Mouse (Mus musculus): ENCODE data around the gene Ncmap. TPM values are rescaled to one million over a fixed set of nuclear protein-coding genes. Genes with fewer than 3 reads are reported as not detected.
A peak's percentile ranks its signal among the peaks of the same experiment; 100 is the strongest.

Gene Ncmap
- polyA plus RNA-seq, 1 experiment from 2014 or later: 6.8 TPM

DNA sequence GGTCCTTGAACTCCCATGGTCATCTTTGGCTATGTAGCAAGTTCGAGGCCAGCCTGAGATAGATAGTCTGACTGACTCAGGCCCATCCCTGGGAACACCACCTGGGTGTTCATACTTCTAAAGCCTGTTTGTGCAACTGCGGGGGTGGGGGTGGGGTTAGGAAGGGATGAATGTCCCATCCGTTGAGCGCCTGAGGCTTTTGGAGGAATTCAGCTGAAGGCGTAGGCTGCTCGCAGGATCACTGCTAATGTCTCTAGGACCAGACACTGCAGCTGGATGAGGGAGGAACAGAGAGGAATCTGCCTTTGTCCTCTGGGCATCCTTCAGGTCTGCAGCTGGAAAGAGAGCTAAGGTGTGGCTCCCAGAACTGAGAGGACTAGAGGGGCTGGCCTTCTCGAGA is 3.4 kb downstream of the Ncmap start:
- Histone ChIP-seq H3K4me3 (ENCODE audit: low read depth, low read length) (no peak overlapping the region), H3K36me3 (ENCODE audit: control insufficient read depth, insufficient read depth, low read length) (no peaks in the 10 kb centered on the region), H3K9ac (ENCODE audit: low read depth, low read length) (no peak overlapping the region), H3K27ac (replicated peaks; ENCODE audit: low read depth, low read length) (no peak overlapping the region), H3K9me3 (ENCODE audit: control insufficient read depth, low read length) (no peaks in the 10 kb centered on the region), H3K27me3 (replicated peaks; ENCODE audit: control insufficient read depth, insufficient read depth, low read length) (peaks cover 33% of the 10 kb centered on the region), H3K4me1 (ENCODE audit: control insufficient read depth, insufficient read depth, low read length) (no peaks in the 10 kb centered on the region), H3K4me2 (ENCODE audit: low read depth, low read length) (no peak overlapping the region)
- no peak for ATAC-seq (ENCODE audit: low read depth)
- 67% methylated on average over 7 of the region's 7 CpGs for WGBS
- no peak for DNase-seq (ENCODE audit: low spot score)

DNA sequence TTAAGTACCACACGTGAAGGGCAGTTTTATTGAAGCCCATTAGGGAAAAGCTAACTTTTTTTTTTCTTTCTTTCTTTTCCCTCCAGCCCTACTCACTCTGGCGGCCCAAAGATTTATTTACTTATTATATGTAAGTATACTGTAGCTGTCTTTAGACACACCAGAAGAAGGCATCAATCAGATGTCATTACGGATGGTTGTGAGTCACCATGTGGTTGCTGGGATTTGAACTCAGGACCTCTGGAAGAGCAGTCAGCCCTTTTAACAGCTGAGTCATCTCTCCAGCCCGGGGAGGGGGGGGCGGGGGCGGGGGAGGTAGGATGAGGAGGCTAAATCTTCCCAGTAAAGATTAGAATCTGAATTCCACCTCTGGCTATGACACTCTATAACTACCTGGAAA is 4.6 kb downstream of the Ncmap start:
- no peak for ATAC-seq (ENCODE audit: low read depth)
- peaks cover 23% of the 10 kb centered on the region for H3K27me3 ChIP-seq (replicated peaks; ENCODE audit: control insufficient read depth, insufficient read depth, low read length)
- no peaks in the 10 kb centered on the region for H3K36me3 ChIP-seq (ENCODE audit: control insufficient read depth, insufficient read depth, low read length)
- H3K9me3 ChIP-seq (ENCODE audit: control insufficient read depth, low read length): no peaks in the 10 kb centered on the region
- no peak for DNase-seq (ENCODE audit: low spot score)
- H3K4me1 ChIP-seq (ENCODE audit: control insufficient read depth, insufficient read depth, low read length): no peaks in the 10 kb centered on the region
- H3K4me3 ChIP-seq (ENCODE audit: low read depth, low read length): no peak overlapping the region
- H3K9ac ChIP-seq (ENCODE audit: low read depth, low read length): no peak overlapping the region
- WGBS: 71% methylated on average over 6 of the region's 6 CpGs
- no peak overlapping the region for H3K4me2 ChIP-seq (ENCODE audit: low read depth, low read length)
- no peak overlapping the region for H3K27ac ChIP-seq (replicated peaks; ENCODE audit: low read depth, low read length)

DNA sequence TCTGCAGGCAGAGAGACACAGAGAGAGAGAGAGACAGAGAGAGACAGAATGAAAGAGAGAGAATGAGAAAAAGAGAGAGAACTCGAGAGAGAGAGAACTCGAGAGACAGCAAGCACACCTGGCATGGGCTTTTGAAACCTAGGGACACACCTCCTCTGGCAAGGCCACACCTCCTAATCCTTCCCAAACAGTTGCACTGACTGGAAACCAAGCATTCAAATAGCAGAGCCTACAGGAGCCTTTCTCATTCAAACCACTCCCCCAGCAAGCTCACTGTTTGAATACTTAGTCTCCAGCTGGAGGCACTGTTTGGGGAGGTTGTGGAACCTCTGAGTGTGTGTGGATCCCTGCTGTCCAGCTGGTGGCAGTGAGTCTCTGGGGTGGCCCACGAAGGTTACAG is 5.2 kb downstream of the Ncmap start:
- H3K9ac ChIP-seq (ENCODE audit: low read depth, low read length): no peak overlapping the region
- no peak overlapping the region for H3K4me3 ChIP-seq (ENCODE audit: low read depth, low read length)
- no peak overlapping the region for H3K4me2 ChIP-seq (ENCODE audit: low read depth, low read length)
- 72% methylated on average over 3 of the region's 3 CpGs for WGBS
- DNase-seq (ENCODE audit: low spot score) (no peak), ATAC-seq (ENCODE audit: low read depth) (no peak)
- H3K4me1 ChIP-seq (ENCODE audit: control insufficient read depth, insufficient read depth, low read length): no peaks in the 10 kb centered on the region
- H3K9me3 ChIP-seq (ENCODE audit: control insufficient read depth, low read length): no peaks in the 10 kb centered on the region
- no peaks in the 10 kb centered on the region for H3K36me3 ChIP-seq (ENCODE audit: control insufficient read depth, insufficient read depth, low read length)
- H3K27me3 ChIP-seq (replicated peaks; ENCODE audit: control insufficient read depth, insufficient read depth, low read length): peaks cover 17% of the 10 kb centered on the region
- H3K27ac ChIP-seq (replicated peaks; ENCODE audit: low read depth, low read length): no peak overlapping the region

DNA sequence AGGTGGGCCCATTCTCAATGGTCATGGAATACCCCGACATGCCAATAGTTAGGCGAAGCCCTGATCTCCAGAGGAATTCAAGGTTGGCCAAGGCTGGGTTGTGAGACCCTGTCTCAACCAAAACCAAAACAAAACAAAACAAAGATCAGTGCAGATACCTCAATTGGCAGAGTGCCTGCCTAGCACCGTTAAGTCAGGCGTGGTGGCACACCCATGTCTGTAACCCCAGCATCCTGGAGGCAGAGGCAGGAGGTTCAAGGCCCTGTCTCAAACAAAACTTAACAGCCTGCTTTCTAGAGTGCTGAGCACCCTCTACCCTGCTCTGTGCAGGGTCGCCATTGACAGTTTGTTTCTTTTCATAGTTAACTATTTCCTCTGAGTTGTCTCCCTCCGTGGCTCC is 7.0 kb downstream of the Ncmap start:
- DNase-seq (ENCODE audit: low spot score): no peak
- WGBS: 57% methylated on average over 6 of the region's 6 CpGs
- H3K4me2 ChIP-seq (ENCODE audit: low read depth, low read length): no peak overlapping the region
- no peaks in the 10 kb centered on the region for H3K4me1 ChIP-seq (ENCODE audit: control insufficient read depth, insufficient read depth, low read length)
- no peak overlapping the region for H3K4me3 ChIP-seq (ENCODE audit: low read depth, low read length)
- no peak overlapping the region for H3K27ac ChIP-seq (replicated peaks; ENCODE audit: low read depth, low read length)
- 0 out of 2 replicates have a peak, but pooled peaks cover under 1% of the 10 kb centered on the region for H3K27me3 ChIP-seq (replicated peaks; ENCODE audit: control insufficient read depth, insufficient read depth, low read length)
- no peaks in the 10 kb centered on the region for H3K9me3 ChIP-seq (ENCODE audit: control insufficient read depth, low read length)
- no peak for ATAC-seq (ENCODE audit: low read depth)
- H3K9ac ChIP-seq (ENCODE audit: low read depth, low read length): no peak overlapping the region
- H3K36me3 ChIP-seq (ENCODE audit: control insufficient read depth, insufficient read depth, low read length): no peaks in the 10 kb centered on the region

DNA sequence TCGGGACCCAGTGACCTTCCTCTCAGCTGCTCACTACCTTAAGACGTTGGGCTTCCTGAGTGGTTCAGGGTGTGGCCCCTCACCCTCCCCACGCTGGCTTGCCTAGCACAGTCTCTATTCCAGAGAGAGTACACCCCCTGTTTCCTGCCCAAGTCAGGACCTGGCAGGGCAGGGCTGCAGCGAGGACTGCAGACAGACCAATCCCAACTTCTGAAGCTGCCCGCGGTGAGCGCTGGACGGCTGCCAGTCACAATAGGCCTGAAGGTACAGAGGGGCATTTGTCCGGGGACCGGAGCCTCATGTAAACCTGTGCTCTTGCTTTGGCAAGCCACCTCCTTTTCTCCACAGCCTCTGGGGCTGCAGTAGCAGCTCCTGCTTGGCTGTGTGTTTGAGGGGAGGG is 12.4 kb downstream of the Ncmap start:
- Histone ChIP-seq H3K27ac (replicated peaks; ENCODE audit: low read depth, low read length) (no peak overlapping the region), H3K9ac (ENCODE audit: low read depth, low read length) (no peak overlapping the region), H3K4me1 (ENCODE audit: control insufficient read depth, insufficient read depth, low read length) (no peaks in the 10 kb centered on the region), H3K9me3 (ENCODE audit: control insufficient read depth, low read length) (no peaks in the 10 kb centered on the region), H3K36me3 (ENCODE audit: control insufficient read depth, insufficient read depth, low read length) (no peaks in the 10 kb centered on the region), H3K4me2 (ENCODE audit: low read depth, low read length) (peak overlapping the region; percentile 28; the same call in 1 of the 2 replicates), H3K27me3 (replicated peaks; ENCODE audit: control insufficient read depth, insufficient read depth, low read length) (no peaks in the 10 kb centered on the region), H3K4me3 (ENCODE audit: low read depth, low read length) (0 out of 2 replicates have a peak overlapping the region, but pooled peaks have one; percentile 6)
- 31% methylated on average over 10 of the region's 10 CpGs for WGBS
- ATAC-seq (ENCODE audit: low read depth) (peak; percentile 61; the same call in 1 of the 2 replicates), DNase-seq (ENCODE audit: low spot score) (peak; percentile 41)

DNA sequence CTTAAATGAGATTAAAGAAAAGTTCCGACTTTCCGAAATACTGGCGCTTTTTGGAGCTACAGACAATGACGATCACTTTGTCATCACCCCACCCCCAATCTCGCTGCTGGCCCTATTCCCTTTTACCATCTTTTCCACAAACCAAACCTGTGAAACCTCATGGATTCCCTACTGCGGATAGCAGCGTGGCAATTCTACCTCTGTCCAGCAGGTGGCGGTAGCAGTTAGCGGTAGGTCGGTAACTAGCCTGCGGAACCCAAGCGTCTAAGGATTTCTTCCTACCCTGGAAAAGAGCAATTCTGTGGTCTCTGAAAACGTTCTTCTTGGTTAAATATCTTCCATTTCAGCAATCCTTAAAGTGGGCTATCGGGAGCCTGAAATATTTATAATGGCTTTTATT is 15.7 kb downstream of the Ncmap start:
- Histone ChIP-seq H3K4me2 (ENCODE audit: low read depth, low read length) (no peak overlapping the region), H3K9ac (ENCODE audit: low read depth, low read length) (no peak overlapping the region), H3K36me3 (ENCODE audit: control insufficient read depth, insufficient read depth, low read length) (no peaks in the 10 kb centered on the region), H3K9me3 (ENCODE audit: control insufficient read depth, low read length) (no peaks in the 10 kb centered on the region), H3K4me1 (ENCODE audit: control insufficient read depth, insufficient read depth, low read length) (no peaks in the 10 kb centered on the region), H3K4me3 (ENCODE audit: low read depth, low read length) (no peak overlapping the region), H3K27me3 (replicated peaks; ENCODE audit: control insufficient read depth, insufficient read depth, low read length) (no peaks in the 10 kb centered on the region), H3K27ac (replicated peaks; ENCODE audit: low read depth, low read length) (no peak overlapping the region)
- peak; percentile 88 for DNase-seq (ENCODE audit: low spot score)
- 0 out of 2 replicates have a peak, but pooled peaks have one; percentile 24 for ATAC-seq (ENCODE audit: low read depth)
- 5% methylated on average over 14 of the region's 14 CpGs for WGBS

DNA sequence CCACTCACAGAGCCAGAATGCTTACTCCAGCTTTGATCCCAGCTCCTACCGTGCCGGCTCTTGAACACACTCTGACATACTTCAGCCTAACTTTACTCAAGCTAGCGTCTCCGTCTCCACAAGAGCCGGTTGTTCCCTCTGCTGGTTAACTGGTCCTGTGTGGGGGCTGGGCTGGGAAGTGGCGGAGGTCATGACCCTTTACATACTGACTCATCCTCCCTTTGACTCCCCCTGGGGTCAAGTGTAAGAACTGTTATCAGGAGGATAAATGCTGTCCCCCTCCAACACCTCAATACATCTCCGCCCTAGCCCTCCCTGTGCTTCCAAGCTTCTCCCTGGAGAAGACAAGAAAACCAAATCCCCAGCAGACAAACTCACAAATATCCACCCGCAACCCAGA is 16.7 kb downstream of the Ncmap start:
- 57% methylated on average over 8 of the region's 8 CpGs for WGBS
- no peak for ATAC-seq (ENCODE audit: low read depth)
- DNase-seq (ENCODE audit: low spot score): no peak
- Histone ChIP-seq H3K9ac (ENCODE audit: low read depth, low read length) (no peak overlapping the region), H3K4me1 (ENCODE audit: control insufficient read depth, insufficient read depth, low read length) (no peaks in the 10 kb centered on the region), H3K4me2 (ENCODE audit: low read depth, low read length) (no peak overlapping the region), H3K9me3 (ENCODE audit: control insufficient read depth, low read length) (no peaks in the 10 kb centered on the region), H3K27ac (replicated peaks; ENCODE audit: low read depth, low read length) (no peak overlapping the region), H3K27me3 (replicated peaks; ENCODE audit: control insufficient read depth, insufficient read depth, low read length) (no peaks in the 10 kb centered on the region), H3K4me3 (ENCODE audit: low read depth, low read length) (no peak overlapping the region), H3K36me3 (ENCODE audit: control insufficient read depth, insufficient read depth, low read length) (no peaks in the 10 kb centered on the region)

DNA sequence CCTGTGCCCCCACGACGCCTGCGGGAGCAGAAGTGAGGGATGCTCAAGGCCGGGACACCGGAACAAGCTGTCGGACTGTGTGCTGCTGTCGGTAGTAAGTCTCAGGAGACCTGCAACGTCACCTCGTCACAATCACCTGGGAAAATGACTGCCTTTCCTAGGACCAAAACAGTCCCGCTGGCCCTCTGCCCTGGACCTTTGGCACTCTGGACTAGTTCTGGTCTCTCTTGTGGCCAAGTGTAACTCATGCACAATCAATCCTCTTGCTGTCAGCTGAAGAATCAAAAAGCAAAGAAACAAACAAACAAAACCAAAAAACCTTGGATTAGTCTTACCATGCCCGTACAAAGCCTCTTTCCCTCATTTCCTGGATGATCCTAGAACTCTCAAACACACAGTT is 20.8 kb downstream of the Ncmap start:
- Histone ChIP-seq H3K9ac (ENCODE audit: low read depth, low read length) (no peak overlapping the region), H3K4me3 (ENCODE audit: low read depth, low read length) (no peak overlapping the region), H3K27me3 (replicated peaks; ENCODE audit: control insufficient read depth, insufficient read depth, low read length) (no peaks in the 10 kb centered on the region), H3K4me1 (ENCODE audit: control insufficient read depth, insufficient read depth, low read length) (no peaks in the 10 kb centered on the region), H3K27ac (replicated peaks; ENCODE audit: low read depth, low read length) (no peak overlapping the region), H3K4me2 (ENCODE audit: low read depth, low read length) (no peak overlapping the region), H3K36me3 (ENCODE audit: control insufficient read depth, insufficient read depth, low read length) (no peaks in the 10 kb centered on the region), H3K9me3 (ENCODE audit: control insufficient read depth, low read length) (no peaks in the 10 kb centered on the region)
- no peak for ATAC-seq (ENCODE audit: low read depth)
- DNase-seq (ENCODE audit: low spot score): no peak
- WGBS: 74% methylated on average over 11 of the region's 11 CpGs

DNA sequence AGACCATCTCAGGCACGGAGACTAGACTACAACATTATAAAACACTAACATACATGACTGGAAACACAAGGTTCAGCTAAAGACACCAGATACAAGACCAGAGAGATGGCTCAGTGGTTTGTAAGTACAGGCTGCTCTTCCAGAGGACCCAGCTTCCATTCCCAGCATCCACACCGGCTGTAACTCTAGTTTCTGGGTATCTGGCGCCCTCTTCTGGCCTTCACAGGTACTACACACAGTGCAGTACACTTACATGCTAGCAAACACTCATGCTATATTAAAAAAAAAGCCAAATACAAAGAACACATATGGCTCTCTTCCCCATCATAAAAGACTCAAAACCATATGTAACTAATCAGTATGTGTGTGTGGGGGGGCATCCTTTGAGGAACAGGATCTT is 22.6 kb downstream of the Ncmap start:
- H3K27me3 ChIP-seq (replicated peaks; ENCODE audit: control insufficient read depth, insufficient read depth, low read length): no peaks in the 10 kb centered on the region
- no peaks in the 10 kb centered on the region for H3K9me3 ChIP-seq (ENCODE audit: control insufficient read depth, low read length)
- no peak for DNase-seq (ENCODE audit: low spot score)
- H3K9ac ChIP-seq (ENCODE audit: low read depth, low read length): no peak overlapping the region
- H3K27ac ChIP-seq (replicated peaks; ENCODE audit: low read depth, low read length): no peak overlapping the region
- no peak overlapping the region for H3K4me3 ChIP-seq (ENCODE audit: low read depth, low read length)
- H3K36me3 ChIP-seq (ENCODE audit: control insufficient read depth, insufficient read depth, low read length): no peaks in the 10 kb centered on the region
- 63% methylated on average over 3 of the region's 3 CpGs for WGBS
- no peak overlapping the region for H3K4me2 ChIP-seq (ENCODE audit: low read depth, low read length)
- no peaks in the 10 kb centered on the region for H3K4me1 ChIP-seq (ENCODE audit: control insufficient read depth, insufficient read depth, low read length)
- ATAC-seq (ENCODE audit: low read depth): no peak
